Comparison of ENCODE assay signal across 9 mouse cellular contexts in genomic region chr6:114891771-114892170, GRCm38 (mm10).
DNase-seq lines count a peak whose midpoint lies in the region; ATAC-seq and TF ChIP-seq lines count a peak whose summit lies in the region.
"Had no signal": no experiment of that assay in that cellular context is flagged by ENCODE, and none has a peak within 500 bp of the region (broad histone marks: within the 10 kb centered on the region; RNA-seq: fewer than 3 reads in every experiment).

No protein-coding gene starts in this region.

- ATAC-seq in heart, embryonic 15.5 days (replicated peaks; ENCODE audit: insufficient number of reproducible peaks, insufficient read depth, low FRiP score, low read depth), result no peak
- ATAC-seq in lung, postnatal 0 days, result no peak
- ATAC-seq in stomach, embryonic 16.5 days (ENCODE audit: insufficient read depth, low FRiP score), result no peak
- no peak for ATAC-seq in frontal cortex, adult (ENCODE audit: low TSS enrichment)

- WGBS in heart, embryonic 15.5 days, result 61% methylated on average over 12 of the region's 12 CpGs
- 48% methylated on average over 12 of the region's 12 CpGs for WGBS in lung, postnatal 0 days
- WGBS in limb, embryonic 10.5 days, result 76% methylated on average over 12 of the region's 12 CpGs
- WGBS in stomach, embryonic 16.5 days, result 71% methylated on average over 12 of the region's 12 CpGs

- H3K4me2 ChIP-seq in heart, embryonic 15.5 days, result no peak overlapping the region
- H3K4me2 ChIP-seq in lung, postnatal 0 days (replicated peaks; ENCODE audit: low read depth, low read length), result no peak overlapping the region
- H3K4me2 ChIP-seq in stomach, embryonic 16.5 days (ENCODE audit: low read depth, low read length), result no peak overlapping the region

- intact Hi-C loops in heart, postnatal 25 days (cut with DNase I), result loop anchor here (2.0 kb wide), 1 partner anchor 15 kb away; no protein-coding TSS in a partner anchor

- no peak for TF ChIP-seq CTCF in lung, postnatal 0 days (IDR thresholded peaks at IDR 0.05)

- DNase-seq in heart, postnatal 25 days (ENCODE audit: low spot score), result no peak
- no peak for DNase-seq in lung, postnatal 0 days (ENCODE audit: low spot score)
- DNase-seq in lung, postnatal 25 days (ENCODE audit: low spot score), result no peak
- DNase-seq in limb, embryonic 10.5 days (ENCODE audit: low spot score), result no peak
- DNase-seq in layer of hippocampus, adult 11-12 months (ENCODE audit: low spot score), result no peak

- H3K4me3 ChIP-seq in heart, embryonic 15.5 days, result no peak overlapping the region
- no peak overlapping the region for H3K4me3 ChIP-seq in lung, postnatal 0 days (ENCODE audit: low read depth, low read length)
- H3K4me3 ChIP-seq in limb, embryonic 10.5 days, result no peak overlapping the region
- H3K4me3 ChIP-seq in stomach, embryonic 16.5 days (replicated peaks; ENCODE audit: low read length), result no peak overlapping the region

- H3K27me3 ChIP-seq in heart, embryonic 15.5 days, result no peaks in the 10 kb centered on the region
- H3K27me3 ChIP-seq in lung, postnatal 0 days (replicated peaks; ENCODE audit: insufficient read depth, low read length), result no peaks in the 10 kb centered on the region
- H3K27me3 ChIP-seq in limb, embryonic 10.5 days (ENCODE audit: low read depth, poor library complexity, severe bottlenecking), result no peaks in the 10 kb centered on the region
- H3K27me3 ChIP-seq in stomach, embryonic 16.5 days (ENCODE audit: control insufficient read depth, insufficient read depth, low read length), result no peaks in the 10 kb centered on the region

- TF ChIP-seq EP300 in lung, postnatal 0 days (IDR thresholded peaks at IDR 0.05), result no peak

- H3K9ac ChIP-seq in heart, embryonic 15.5 days, result no peak overlapping the region
- H3K9ac ChIP-seq in lung, postnatal 0 days (replicated peaks; ENCODE audit: low read depth), result no peak overlapping the region
- H3K9ac ChIP-seq in stomach, embryonic 16.5 days (ENCODE audit: low read length), result no peak overlapping the region

- H3K36me3 ChIP-seq in heart, embryonic 15.5 days, result peaks cover 9% of the 10 kb centered on the region; the same call in 1 of the 2 replicates
- no peaks in the 10 kb centered on the region for H3K36me3 ChIP-seq in lung, postnatal 0 days (ENCODE audit: insufficient read depth, low read length)
- H3K36me3 ChIP-seq in limb, embryonic 10.5 days, result peaks cover 66% of the 10 kb centered on the region
- no peaks in the 10 kb centered on the region; the same call in 1 of the 2 replicates for H3K36me3 ChIP-seq in stomach, embryonic 16.5 days (ENCODE audit: control insufficient read depth, insufficient read depth, low read length)

- no peaks in the 10 kb centered on the region for H3K9me3 ChIP-seq in heart, embryonic 15.5 days (replicated peaks)
- no peaks in the 10 kb centered on the region for H3K9me3 ChIP-seq in lung, postnatal 0 days (ENCODE audit: low read length)
- H3K9me3 ChIP-seq in limb, embryonic 10.5 days (replicated peaks), result no peaks in the 10 kb centered on the region
- H3K9me3 ChIP-seq in stomach, embryonic 16.5 days (replicated peaks; ENCODE audit: control insufficient read depth, low read length), result no peaks in the 10 kb centered on the region

- H3K4me1 ChIP-seq in heart, embryonic 15.5 days (replicated peaks), result peaks cover 87% of the 10 kb centered on the region
- peaks cover 64% of the 10 kb centered on the region for H3K4me1 ChIP-seq in lung, postnatal 0 days (ENCODE audit: insufficient read depth, low read depth, low read length)
- H3K4me1 ChIP-seq in limb, embryonic 10.5 days, result peaks cover 73% of the 10 kb centered on the region
- peaks cover 72% of the 10 kb centered on the region for H3K4me1 ChIP-seq in stomach, embryonic 16.5 days (ENCODE audit: control insufficient read depth, insufficient read depth, low read length)

- peak overlapping the region; percentile 81 for H3K27ac ChIP-seq in heart, embryonic 15.5 days
- H3K27ac ChIP-seq in lung, postnatal 0 days (ENCODE audit: low read length), result peak overlapping the region; percentile 49
- peak overlapping the region; percentile 42; the same call in 1 of the 2 replicates for H3K27ac ChIP-seq in limb, embryonic 10.5 days
- peak overlapping the region; percentile 45 for H3K27ac ChIP-seq in stomach, embryonic 16.5 days (ENCODE audit: low read length)
- H3K27ac ChIP-seq: macrophage had no signal
